Mouse (Mus musculus) small intestine, adult 2 months (tissue): ENCODE measurements around the gene Gm17606.

Experiments
- CTCF ChIP-seq: fragments of 200-500 bp; IDR thresholded peaks from 2 replicates; pipeline ENCODE4 v1.5.1; 2012; ENCODE audit warnings: low read depth, mild to moderate bottlenecking, control low read depth, inconsistent platforms, low read length, moderate library complexity, mixed read lengths; ENCODE audit not compliant: insufficient replicate concordance, insufficient read length; ENCODE audit errors: extremely low read depth
- POLR2A ChIP-seq: fragments of 200-500 bp; IDR thresholded peaks from 2 replicates; pipeline ENCODE4 v1.6.1; 2012; ENCODE audit warnings: low read depth, mild to moderate bottlenecking, control low read depth, inconsistent platforms, low read length, moderate library complexity

DNA sequence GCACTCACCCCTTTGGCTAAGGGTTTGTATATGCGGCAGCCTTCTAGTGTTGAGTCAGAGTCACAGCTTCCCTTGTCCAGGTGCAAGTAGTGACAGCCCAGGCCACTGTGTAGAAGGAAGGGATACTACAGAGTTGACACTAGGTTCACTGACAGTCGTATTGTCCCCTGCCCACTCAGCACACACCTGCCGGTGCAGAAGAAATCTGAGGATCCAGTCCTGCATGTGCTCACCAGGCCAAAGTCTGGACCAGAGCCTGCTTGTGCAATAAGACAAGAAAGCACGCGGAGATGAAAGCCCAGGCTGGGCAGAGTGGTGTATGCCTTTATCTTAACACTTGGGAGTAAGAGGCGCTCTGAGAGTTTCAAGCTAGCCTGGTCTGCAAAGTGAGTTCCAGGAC lies 54.3 kb downstream of the Gm17606 start:
- no peak for TF ChIP-seq CTCF
- TF ChIP-seq POLR2A = no peak
